Mouse (Mus musculus) liver, embryonic 14.5 days (tissue): ENCODE measurements around the gene Zfp423.

ENCODE experiments used
- CTCF ChIP-seq: IDR thresholded peaks from 2 replicates; pipeline ENCODE4 v1.5.1; 2016; ENCODE audit warnings: antibody characterized with exemption, low read depth, control low read depth
- EP300 ChIP-seq: IDR thresholded peaks from 2 replicates; pipeline ENCODE4 v1.6.1; 2016; ENCODE audit warnings: antibody characterized with exemption, low read depth

DNA sequence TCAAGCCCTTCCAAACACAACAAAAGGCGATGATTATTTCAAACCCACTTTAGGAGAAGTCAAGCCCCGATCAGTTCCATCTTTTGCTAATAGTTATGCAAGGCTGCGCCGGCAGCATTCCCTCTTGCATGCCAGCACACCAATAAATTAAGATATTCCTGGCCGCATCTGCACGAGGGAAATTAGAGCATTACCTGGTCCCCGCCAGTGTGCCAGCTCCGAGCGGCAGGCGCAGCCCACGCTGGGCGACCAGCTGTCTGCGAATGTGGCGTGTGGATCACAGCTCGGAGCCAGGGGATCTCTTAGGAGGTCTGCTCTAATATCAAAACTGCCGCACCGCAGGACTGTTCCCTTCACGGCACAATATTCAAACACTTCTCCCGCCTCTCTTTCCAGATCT lies 217.4 kb downstream of the Zfp423 start:
- TF ChIP-seq CTCF (no peak), EP300 (no peak)
